Mouse (Mus musculus): Measurements from ENCODE around the gene Trim23. TPM values are rescaled to one million over a fixed set of nuclear protein-coding genes. Genes with fewer than 3 reads are reported as not detected.
A peak's percentile ranks its signal among the peaks of the same experiment; 100 is the strongest.
"Not testable (repeated sequence)": the region's sequence is repeated elsewhere in the genome, so short reads cannot be mapped to it uniquely, and the experiment has no call there.

The Trim23 gene
- polyA plus RNA-seq, 2 experiments = 14.9 to 18.0 TPM

DNA sequence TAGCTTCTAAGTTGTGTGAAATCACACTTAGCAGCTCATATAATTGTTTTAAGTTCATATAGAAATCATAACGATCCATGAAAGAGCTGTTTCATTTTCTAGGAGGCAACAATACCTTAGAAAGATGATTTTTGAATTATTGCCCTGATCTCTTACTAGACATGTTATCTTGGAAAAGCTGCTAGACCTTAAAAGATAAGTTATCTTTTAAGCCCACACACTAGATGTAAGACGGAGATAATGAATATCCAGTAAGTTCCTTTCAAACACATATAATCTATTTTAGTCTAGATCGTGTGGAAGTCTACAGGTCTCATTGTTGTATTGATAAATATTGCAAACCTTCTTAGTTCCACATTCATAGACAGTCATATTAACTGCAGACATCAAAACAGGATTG is 1.7 kb upstream of the Trim23 start:
- H3K9ac ChIP-seq (ENCODE audit: low read depth, low read length, severe bottlenecking) = 0 out of 2 replicates have a peak overlapping the region, but pooled peaks have one; percentile 22

DNA sequence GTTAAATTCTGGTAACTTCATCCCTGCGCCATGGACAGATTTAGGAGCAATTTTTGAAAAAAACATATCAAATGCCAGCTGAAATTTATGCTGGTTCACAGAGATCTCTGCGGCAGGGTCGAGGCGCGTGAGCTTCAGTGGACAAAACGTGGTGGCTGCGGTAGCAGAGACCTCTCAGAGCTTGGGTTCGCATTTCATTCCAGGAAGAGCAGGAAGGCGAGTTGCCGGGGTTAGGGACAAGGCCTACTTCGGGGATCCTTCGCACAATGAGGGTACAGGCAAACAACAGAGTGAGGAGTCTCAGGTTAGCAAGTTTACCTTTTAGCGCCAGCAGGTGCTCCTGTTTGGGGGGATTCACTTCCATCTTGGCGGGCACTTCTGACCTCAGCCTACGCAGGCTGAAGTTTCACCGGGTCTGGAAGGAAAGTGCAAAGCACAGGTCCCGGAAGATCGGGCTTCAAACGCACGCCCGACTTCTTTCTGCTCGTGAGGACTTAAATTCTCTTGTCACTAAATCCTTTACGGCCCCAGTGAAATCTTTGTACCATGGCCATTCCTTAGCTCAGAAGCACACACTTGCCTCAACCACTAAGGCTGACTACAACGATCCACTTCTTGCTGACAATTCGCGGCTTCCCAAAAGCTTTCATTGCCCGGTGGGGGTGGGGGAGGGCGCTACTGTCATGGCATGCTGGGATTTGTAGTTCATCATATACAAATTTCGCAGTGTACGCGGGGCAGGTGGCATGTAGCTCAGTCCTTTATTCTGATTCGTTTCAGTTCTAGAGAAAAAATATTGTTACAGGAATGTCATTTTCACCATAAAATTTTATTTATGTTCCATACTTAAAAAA is 574 bp upstream of the Trim23 start, which contains the start of gene Trappc13:
Gene Trappc13, minus strand, starts transcription at position 674 of the 854 bp plus-strand sequence.
- H3K4me1 ChIP-seq (ENCODE audit: control insufficient read depth, insufficient read depth, low read length) = peaks cover 7% of the 10 kb centered on the region
- peaks cover 19% of the 10 kb centered on the region for H3K36me3 ChIP-seq (ENCODE audit: control insufficient read depth, insufficient read depth, low read length)
- H3K27ac ChIP-seq (replicated peaks; ENCODE audit: low read depth, low read length) = peak within 1 kb of the TSS; percentile 78
- DNase-seq (ENCODE audit: low spot score) (peak; percentile 85), ATAC-seq (ENCODE audit: low FRiP score, low read depth) (peak; percentile 87)
- TF ChIP-seq POLR2A (IDR thresholded peaks at IDR 0.05; ENCODE audit: borderline replicate concordance, extremely low read depth, insufficient read depth, insufficient read length) = no peak
- H3K4me3 ChIP-seq (replicated peaks; ENCODE audit: low read length) = peak within 1 kb of the TSS; percentile 88
- H3K27me3 ChIP-seq (ENCODE audit: control insufficient read depth, insufficient read depth, low read length) = no peaks in the 10 kb centered on the region
- no peaks in the 10 kb centered on the region for H3K9me3 ChIP-seq (ENCODE audit: control insufficient read depth, low read length)
- 1% methylated on average over 32 of the region's 32 CpGs for WGBS
- H3K4me2 ChIP-seq (replicated peaks; ENCODE audit: low read depth, low read length, severe bottlenecking) = peak within 1 kb of the TSS; percentile 69
- H3K9ac ChIP-seq (ENCODE audit: low read depth, low read length, severe bottlenecking) = peak within 1 kb of the TSS; percentile 84

More for the DNA sequence above, 1.7 kb upstream of the Trim23 start:
- Histone ChIP-seq H3K36me3 (ENCODE audit: control insufficient read depth, insufficient read depth, low read length) (peaks cover 12% of the 10 kb centered on the region), H3K9me3 (ENCODE audit: control insufficient read depth, low read length) (no peaks in the 10 kb centered on the region), H3K4me2 (replicated peaks; ENCODE audit: low read depth, low read length, severe bottlenecking) (peak overlapping the region; percentile 69), H3K4me1 (ENCODE audit: control insufficient read depth, insufficient read depth, low read length) (peaks cover 7% of the 10 kb centered on the region), H3K27me3 (ENCODE audit: control insufficient read depth, insufficient read depth, low read length) (no peaks in the 10 kb centered on the region), H3K4me3 (replicated peaks; ENCODE audit: low read length) (peak overlapping the region; percentile 88), H3K27ac (replicated peaks; ENCODE audit: low read depth, low read length) (no peak overlapping the region)
- 78% methylated on average over 3 of the region's 3 CpGs for WGBS
- ATAC-seq (ENCODE audit: low FRiP score, low read depth) = no peak
- no peak for TF ChIP-seq POLR2A (IDR thresholded peaks at IDR 0.05; ENCODE audit: borderline replicate concordance, extremely low read depth, insufficient read depth, insufficient read length)
- no peak for DNase-seq (ENCODE audit: low spot score)

DNA sequence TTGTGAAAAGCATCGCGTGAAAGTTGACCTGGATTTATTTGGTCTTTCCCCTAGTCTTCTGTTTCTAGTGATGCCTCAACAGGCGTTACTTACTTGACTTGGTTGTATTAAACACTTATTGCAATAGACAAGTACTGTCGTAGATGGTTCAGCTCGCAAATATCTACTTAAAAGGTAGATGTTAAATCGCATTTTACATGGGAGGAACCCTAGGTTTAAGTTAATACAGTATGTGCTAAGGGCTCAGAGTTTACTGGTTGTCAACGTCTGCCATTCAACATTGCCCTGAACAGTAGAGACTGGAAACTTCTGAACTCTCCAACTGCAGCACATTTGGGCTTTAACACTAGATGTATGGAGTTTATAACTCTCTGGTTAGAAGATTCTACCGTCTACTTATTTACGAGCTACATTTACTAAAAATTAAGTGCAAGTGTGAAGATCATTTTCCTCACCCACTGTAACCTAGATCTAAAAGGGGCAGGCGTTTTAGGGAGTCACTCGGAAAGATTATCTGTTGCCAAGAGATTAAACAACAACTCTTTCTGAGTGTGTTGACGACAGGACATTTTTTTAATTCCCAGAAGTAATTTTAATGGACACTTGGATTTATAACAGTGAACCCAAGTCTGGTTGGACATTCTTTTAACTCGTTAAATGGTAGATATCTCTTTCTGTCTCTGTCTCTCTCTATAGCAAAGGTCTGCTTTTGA is 735 bp downstream of the Trim23 start:
- DNase-seq (ENCODE audit: low spot score) (no peak), ATAC-seq (ENCODE audit: low FRiP score, low read depth) (no peak)
- no peaks in the 10 kb centered on the region for H3K27me3 ChIP-seq (ENCODE audit: control insufficient read depth, insufficient read depth, low read length)
- H3K4me3 ChIP-seq (replicated peaks; ENCODE audit: low read length) = peak overlapping the region; percentile 88
- peak overlapping the region; percentile 84 for H3K9ac ChIP-seq (ENCODE audit: low read depth, low read length, severe bottlenecking)
- no peaks in the 10 kb centered on the region for H3K9me3 ChIP-seq (ENCODE audit: control insufficient read depth, low read length)
- peaks cover 7% of the 10 kb centered on the region for H3K4me1 ChIP-seq (ENCODE audit: control insufficient read depth, insufficient read depth, low read length)
- 15% methylated on average over 13 of the region's 13 CpGs for WGBS
- no peak for TF ChIP-seq POLR2A (IDR thresholded peaks at IDR 0.05; ENCODE audit: borderline replicate concordance, extremely low read depth, insufficient read depth, insufficient read length)
- peak overlapping the region; percentile 78 for H3K27ac ChIP-seq (replicated peaks; ENCODE audit: low read depth, low read length)
- peaks cover 24% of the 10 kb centered on the region for H3K36me3 ChIP-seq (ENCODE audit: control insufficient read depth, insufficient read depth, low read length)
- peak overlapping the region; percentile 60 for H3K4me2 ChIP-seq (replicated peaks; ENCODE audit: low read depth, low read length, severe bottlenecking)

DNA sequence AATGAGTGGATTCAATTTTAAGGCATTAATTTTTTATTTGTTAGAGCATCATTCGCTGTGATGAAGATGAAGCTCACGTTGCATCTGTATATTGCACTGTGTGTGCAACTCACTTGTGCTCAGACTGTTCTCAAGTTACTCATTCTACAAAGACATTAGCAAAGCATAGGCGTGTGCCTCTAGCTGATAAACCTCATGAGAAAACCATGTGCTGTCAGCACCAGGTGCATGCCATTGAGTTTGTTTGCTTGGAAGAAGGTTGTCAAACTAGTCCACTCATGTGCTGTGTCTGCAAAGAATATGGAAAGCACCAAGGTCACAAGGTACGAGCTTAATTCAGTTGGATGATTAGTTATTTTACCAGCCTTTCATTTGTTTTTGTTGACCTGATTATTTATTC is 8.8 kb downstream of the Trim23 start:
- Histone ChIP-seq H3K9ac (ENCODE audit: low read depth, low read length, severe bottlenecking) (no peak overlapping the region), H3K9me3 (ENCODE audit: control insufficient read depth, low read length) (no peaks in the 10 kb centered on the region), H3K27me3 (ENCODE audit: control insufficient read depth, insufficient read depth, low read length) (no peaks in the 10 kb centered on the region), H3K4me1 (ENCODE audit: control insufficient read depth, insufficient read depth, low read length) (no peaks in the 10 kb centered on the region), H3K36me3 (ENCODE audit: control insufficient read depth, insufficient read depth, low read length) (peaks cover 58% of the 10 kb centered on the region), H3K4me3 (replicated peaks; ENCODE audit: low read length) (no peak overlapping the region), H3K27ac (replicated peaks; ENCODE audit: low read depth, low read length) (no peak overlapping the region), H3K4me2 (replicated peaks; ENCODE audit: low read depth, low read length, severe bottlenecking) (no peak overlapping the region)
- no peak for DNase-seq (ENCODE audit: low spot score)
- WGBS = 91% methylated on average over 4 of the region's 4 CpGs
- no peak for TF ChIP-seq POLR2A (IDR thresholded peaks at IDR 0.05; ENCODE audit: borderline replicate concordance, extremely low read depth, insufficient read depth, insufficient read length)
- no peak for ATAC-seq (ENCODE audit: low FRiP score, low read depth)

DNA sequence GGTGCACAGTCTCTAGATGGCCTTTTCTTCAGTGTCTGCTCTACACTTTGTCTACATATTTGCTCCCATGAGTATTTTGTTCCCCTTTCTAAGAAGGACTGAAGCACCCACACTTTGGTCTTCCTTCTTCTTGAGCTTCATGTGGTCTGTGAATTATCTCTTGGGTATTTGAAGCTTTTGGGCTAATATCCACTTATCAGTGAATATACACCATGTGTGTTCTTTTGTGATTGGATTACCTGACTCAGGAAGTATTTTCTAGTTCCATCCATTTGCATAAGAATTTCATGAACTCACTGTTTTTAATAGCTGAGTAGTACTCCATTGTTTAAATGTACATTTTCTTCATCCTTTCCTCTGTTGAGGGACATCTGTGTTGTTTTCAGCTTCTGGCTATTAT is 17.3 kb downstream of the Trim23 start:
- ATAC-seq (ENCODE audit: low FRiP score, low read depth); DNase-seq (ENCODE audit: low spot score): not testable (repeated sequence)

More for the DNA sequence above, 17.3 kb downstream of the Trim23 start:
- not testable (repeated sequence) for H3K4me3 ChIP-seq (replicated peaks; ENCODE audit: low read length); H3K4me1 ChIP-seq (ENCODE audit: control insufficient read depth, insufficient read depth, low read length); H3K27ac ChIP-seq (replicated peaks; ENCODE audit: low read depth, low read length); H3K27me3 ChIP-seq (ENCODE audit: control insufficient read depth, insufficient read depth, low read length); H3K9ac ChIP-seq (ENCODE audit: low read depth, low read length, severe bottlenecking); H3K4me2 ChIP-seq (replicated peaks; ENCODE audit: low read depth, low read length, severe bottlenecking); H3K9me3 ChIP-seq (ENCODE audit: control insufficient read depth, low read length)
- peaks cover 40% of the 10 kb centered on the region for H3K36me3 ChIP-seq (ENCODE audit: control insufficient read depth, insufficient read depth, low read length)

All from limb, embryonic 14.5 days (tissue).